In the genomic region with DNA sequence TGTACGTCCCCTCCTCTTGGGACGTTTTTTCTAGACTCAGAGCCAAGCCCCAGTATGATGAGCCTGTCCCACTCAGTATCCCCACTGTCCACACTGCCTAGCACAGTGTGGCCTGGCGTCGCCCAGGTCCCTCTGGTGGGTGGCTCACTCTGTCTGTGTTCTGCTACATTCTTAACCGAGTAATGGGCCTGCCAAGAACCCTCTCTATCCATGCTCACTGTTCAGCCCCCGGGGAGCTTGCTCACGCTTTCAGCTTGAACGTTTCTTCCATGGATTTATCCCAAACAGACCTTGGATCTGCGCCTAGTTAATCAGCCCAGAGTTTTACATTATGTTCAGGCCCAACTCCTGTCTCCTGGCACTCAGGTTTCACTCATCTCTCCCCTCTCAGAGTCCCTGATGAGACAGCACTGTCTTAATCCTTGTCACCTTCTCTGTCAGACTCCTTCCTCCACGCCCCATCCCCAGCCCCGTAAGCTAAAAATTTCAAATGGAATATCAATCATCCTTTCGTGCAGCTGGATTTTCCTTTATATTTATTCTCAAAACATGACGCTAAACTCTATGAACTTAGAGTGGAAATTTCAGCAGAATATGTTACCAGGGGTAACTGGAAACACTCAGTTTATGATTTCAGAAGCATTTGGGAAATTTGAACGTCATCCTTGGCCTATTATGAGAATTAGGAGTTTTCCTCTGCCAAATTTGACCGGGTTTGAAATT, we compare ENCODE assay signal across 8 mouse cellular contexts.
DNase-seq lines count a peak whose midpoint lies in the region; ATAC-seq lines count a peak whose summit lies in the region.

No protein-coding gene starts in this region.

- intact Hi-C loops in heart, postnatal 25 days (cut with DNase I), result no loop called here

- peaks cover 14% of the 10 kb centered on the region; the same call in 1 of the 2 replicates for H3K27me3 ChIP-seq in forebrain, embryonic 12.5 days
- H3K27me3 ChIP-seq in hindbrain, embryonic 13.5 days, result no peaks in the 10 kb centered on the region
- no peaks in the 10 kb centered on the region for H3K27me3 ChIP-seq in neural tube, embryonic 15.5 days (replicated peaks)

- ATAC-seq in forebrain, embryonic 12.5 days (ENCODE audit: low FRiP score), result no peak
- peak; percentile 3; the same call in 1 of the 2 replicates for ATAC-seq in hindbrain, embryonic 13.5 days (ENCODE audit: low FRiP score)
- peak; percentile 22; the same call in 1 of the 2 replicates for ATAC-seq in neural tube, embryonic 15.5 days (ENCODE audit: low FRiP score)
- ATAC-seq in monocyte, adult 5-6 weeks (replicated peaks; ENCODE audit: insufficient number of reproducible peaks, low FRiP score, low TSS enrichment, poor library complexity, severe bottlenecking), result no peak

- H3K4me1 ChIP-seq in forebrain, embryonic 12.5 days, result peaks cover 70% of the 10 kb centered on the region
- peaks cover 84% of the 10 kb centered on the region for H3K4me1 ChIP-seq in hindbrain, embryonic 13.5 days (replicated peaks)
- peaks cover 71% of the 10 kb centered on the region for H3K4me1 ChIP-seq in neural tube, embryonic 15.5 days

- no peaks in the 10 kb centered on the region for H3K9me3 ChIP-seq in forebrain, embryonic 12.5 days
- no peaks in the 10 kb centered on the region for H3K9me3 ChIP-seq in hindbrain, embryonic 13.5 days
- no peaks in the 10 kb centered on the region for H3K9me3 ChIP-seq in neural tube, embryonic 15.5 days (replicated peaks)

- peaks cover 13% of the 10 kb centered on the region for H3K36me3 ChIP-seq in forebrain, embryonic 12.5 days (replicated peaks)
- peaks cover 15% of the 10 kb centered on the region for H3K36me3 ChIP-seq in hindbrain, embryonic 13.5 days
- peaks cover 12% of the 10 kb centered on the region for H3K36me3 ChIP-seq in neural tube, embryonic 15.5 days

- no peak overlapping the region for H3K9ac ChIP-seq in forebrain, embryonic 12.5 days
- H3K9ac ChIP-seq in hindbrain, embryonic 13.5 days, result peak overlapping the region; percentile 74
- H3K9ac ChIP-seq in neural tube, embryonic 15.5 days (replicated peaks), result peak overlapping the region; percentile 41; the same call in 1 of the 2 replicates

- no peak overlapping the region for H3K4me3 ChIP-seq in forebrain, embryonic 12.5 days (replicated peaks)
- H3K4me3 ChIP-seq in hindbrain, embryonic 13.5 days, result no peak overlapping the region
- no peak overlapping the region for H3K4me3 ChIP-seq in neural tube, embryonic 15.5 days (replicated peaks)

- WGBS in forebrain, embryonic 12.5 days, result 73% methylated on average over 15 of the region's 15 CpGs
- WGBS in hindbrain, embryonic 13.5 days, result 57% methylated on average over 15 of the region's 15 CpGs
- 58% methylated on average over 15 of the region's 15 CpGs for WGBS in neural tube, embryonic 15.5 days

- peak; percentile 97 for DNase-seq in heart, adult 11 months
- DNase-seq in heart, postnatal 25 days (ENCODE audit: low spot score), result no peak
- DNase-seq in MN1 (ENCODE audit: low spot score), result peak; percentile 46
- no peak for DNase-seq in retina, postnatal 1 day

- peak overlapping the region; percentile 98 for H3K27ac ChIP-seq in forebrain, embryonic 12.5 days
- H3K27ac ChIP-seq in hindbrain, embryonic 13.5 days, result peak overlapping the region; percentile 99
- peak overlapping the region; percentile 96 for H3K27ac ChIP-seq in neural tube, embryonic 15.5 days (replicated peaks)

- no peak overlapping the region for H3K4me2 ChIP-seq in forebrain, embryonic 12.5 days
- H3K4me2 ChIP-seq in hindbrain, embryonic 13.5 days, result no peak overlapping the region
- no peak overlapping the region for H3K4me2 ChIP-seq in neural tube, embryonic 15.5 days

Comparison
In these comparisons a context has a peak if more than half of its experiments do, and no peak if none do; other contexts are left out.
1. DNase-seq: peak in heart, adult 11 months (single experiment) and MN1 (single experiment); none in heart, postnatal 25 days (single experiment) and retina, postnatal 1 day (single experiment).
2. ATAC-seq: peak in hindbrain, embryonic 13.5 days (single experiment) and neural tube, embryonic 15.5 days (single experiment); none in forebrain, embryonic 12.5 days (single experiment) and monocyte, adult 5-6 weeks (single experiment).
3. Peak in every context shown above with its lines, with median percentiles within 50 percentile points of each other: H3K27ac ChIP-seq.